Mouse (Mus musculus) spleen, postnatal 36 days (tissue): Measurements from ENCODE around the gene Supt20.
"Not testable (repeated sequence)": the region's sequence is repeated elsewhere in the genome, so short reads cannot be mapped to it uniquely, and the experiment has no call there.

Source experiments
- DNase-seq, 2 experiments: peaks; one replicate each; pipeline ENCODE4 v3.0.0; 2022; ENCODE audit warnings: low spot score in 2 of 2, mixed read lengths in 1 of 2

The Supt20 gene

DNA sequence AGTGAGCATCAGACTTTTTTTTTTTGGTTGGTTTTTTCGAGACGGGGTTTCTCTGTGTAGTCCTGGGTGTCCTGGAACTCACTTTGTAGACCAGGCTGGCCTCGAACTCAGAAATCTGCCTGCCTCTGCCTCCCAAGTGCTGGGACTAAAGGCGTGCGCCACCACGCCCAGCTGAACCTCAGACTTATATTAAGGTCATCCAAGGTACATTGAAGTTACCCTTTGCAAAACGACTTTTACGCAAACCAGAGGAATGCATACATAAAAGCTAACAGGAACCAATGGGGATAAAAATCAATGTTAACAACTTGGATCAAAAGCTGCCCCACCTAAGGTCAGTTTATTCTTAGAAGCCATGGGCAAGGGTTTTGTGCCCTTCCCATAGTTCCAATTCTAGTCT lies 11.5 kb downstream of the Supt20 start:
- DNase-seq: not testable (repeated sequence)

DNA sequence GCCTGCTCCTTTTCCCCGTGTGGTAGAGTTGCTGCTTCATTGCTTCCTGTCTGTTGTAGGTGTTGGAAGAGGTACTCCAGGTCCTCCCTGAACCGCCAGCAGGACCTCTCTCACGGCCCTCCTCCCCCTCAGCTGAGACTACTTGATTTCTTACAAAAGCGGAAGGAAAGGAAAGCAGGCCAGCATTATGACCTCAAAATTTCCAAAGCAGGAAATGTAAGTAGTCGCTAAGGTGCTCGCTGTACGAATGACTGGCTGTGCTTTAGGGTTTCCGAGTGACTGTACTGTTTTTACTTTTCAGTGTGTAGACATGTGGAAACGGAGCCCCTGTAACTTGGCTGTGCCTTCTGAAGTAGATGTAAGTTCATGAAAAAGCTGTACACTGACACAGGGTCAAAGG lies 16.4 kb downstream of the Supt20 start:
- peak; percentile 60 to 68 for DNase-seq

DNA sequence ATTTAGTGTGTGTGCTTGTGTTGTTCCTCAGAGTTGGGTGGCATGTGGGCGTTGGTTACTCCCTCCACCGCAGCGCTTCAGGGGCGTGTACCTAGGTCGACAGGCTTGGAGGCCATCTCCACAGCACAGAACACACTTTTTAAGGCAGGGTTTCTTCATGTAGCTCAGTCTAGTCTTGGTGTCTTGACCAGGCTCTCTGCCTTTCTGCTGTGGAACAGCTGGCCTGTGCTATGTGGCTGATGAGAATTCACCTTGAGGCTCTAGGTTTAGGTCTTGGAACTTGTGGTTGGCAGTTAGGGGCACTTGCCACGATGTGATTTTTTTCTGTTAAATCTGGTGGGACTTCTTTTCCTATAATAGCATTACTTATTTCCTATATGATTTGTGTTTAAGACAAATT lies 21.6 kb downstream of the Supt20 start, which contains the start of gene Gm21958:
Gm21958 (minus strand) TSS at position 101 of the 400 bp plus-strand sequence.
- DNase-seq: no peak

DNA sequence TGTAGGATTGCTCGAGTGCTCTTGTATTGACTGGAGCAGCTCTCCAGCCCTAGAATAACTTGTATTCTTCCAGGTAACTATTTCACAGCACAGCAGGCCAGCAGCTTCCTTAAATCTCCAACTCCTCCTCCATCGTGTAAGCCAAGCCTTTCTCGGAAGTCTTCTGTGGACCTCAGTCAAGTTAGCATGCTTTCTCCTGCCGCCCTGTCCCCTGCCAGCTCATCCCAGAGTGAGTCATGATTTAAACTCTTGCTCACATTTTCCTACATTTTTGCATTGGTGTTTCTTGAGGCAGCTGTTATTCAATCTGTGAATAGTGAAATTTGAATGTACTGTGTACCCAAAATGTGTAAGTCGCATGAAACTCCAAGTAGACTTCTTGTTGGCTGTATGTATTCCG lies 22.9 kb downstream of the Supt20 start:
- no peak for DNase-seq

DNA sequence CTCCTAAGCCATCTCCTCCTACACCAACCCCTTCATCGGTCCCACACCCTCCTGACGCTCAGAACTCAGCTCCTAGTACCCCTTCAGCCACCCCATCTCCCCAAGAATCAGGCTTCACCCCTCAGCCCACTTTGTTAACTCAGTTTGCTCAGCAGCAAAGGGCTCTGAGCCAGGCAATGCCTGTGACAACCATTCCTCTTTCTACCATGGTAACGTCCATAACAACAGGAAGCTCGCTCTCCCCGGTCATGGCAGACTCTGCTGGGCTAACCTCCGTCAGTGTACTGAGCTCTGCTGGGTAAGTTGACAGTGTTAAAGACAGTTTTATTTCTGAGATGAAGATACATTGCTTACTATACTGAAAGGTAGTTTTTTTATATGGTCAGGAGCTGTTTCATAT lies 24.7 kb downstream of the Supt20 start:
- DNase-seq: no peak

DNA sequence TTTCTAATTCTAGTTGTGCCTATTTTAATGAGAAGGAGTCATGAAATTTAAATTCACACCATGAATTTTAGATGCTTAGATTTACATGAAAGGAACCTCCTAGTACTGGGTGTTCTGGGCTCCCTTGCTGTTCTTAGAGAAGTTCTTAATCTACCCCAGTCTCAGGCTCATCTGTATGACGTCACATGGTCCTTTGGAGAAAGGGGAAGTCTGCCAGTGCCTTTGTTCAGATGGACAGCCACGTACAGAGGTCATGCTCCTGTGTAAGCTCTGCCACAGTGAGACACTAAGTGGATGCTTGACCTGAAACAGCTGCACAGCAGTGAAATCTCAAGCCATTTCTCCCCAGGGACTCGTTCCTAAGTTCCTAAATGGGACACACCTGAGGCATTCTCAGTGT lies 26.3 kb downstream of the Supt20 start:
- DNase-seq: peak in 1 of 2 experiments; percentile 22

DNA sequence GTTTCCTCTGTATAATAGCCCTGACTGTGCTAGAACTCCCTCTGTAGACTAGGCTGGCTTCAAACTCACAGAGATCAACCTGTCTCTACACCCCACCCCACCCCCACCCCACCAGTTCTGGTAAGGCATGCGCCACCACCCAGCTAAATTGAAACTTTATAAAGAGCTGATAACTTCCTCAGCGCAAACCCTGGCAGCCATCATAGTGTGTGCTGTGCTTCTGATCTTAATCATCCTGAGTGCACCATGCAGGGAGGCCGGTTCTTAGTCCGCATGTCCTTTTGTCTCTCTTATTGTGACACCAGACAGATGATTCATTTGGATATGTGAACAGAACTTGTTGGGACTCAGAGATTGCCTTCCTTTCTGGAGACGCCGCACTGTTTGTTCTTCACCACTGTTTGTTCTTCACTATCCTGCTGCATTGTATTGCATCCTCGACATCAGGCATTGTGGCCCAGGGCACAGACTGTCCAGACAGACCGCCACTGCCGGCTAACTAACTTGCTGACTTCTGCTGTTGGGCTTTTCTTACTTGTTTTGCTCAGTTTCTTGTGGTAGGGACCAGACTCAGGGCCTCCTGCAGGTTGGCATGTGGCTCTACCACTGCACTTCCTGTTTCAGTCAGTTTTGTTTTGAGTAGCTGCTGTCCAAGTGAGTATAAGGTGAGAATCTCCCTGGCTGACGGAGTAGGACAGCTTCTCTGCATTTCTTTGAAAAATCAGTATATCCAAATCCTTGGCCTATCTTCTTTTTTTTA lies 31.3 kb downstream of the Supt20 start:
- peak; percentile 61 to 67 for DNase-seq

DNA sequence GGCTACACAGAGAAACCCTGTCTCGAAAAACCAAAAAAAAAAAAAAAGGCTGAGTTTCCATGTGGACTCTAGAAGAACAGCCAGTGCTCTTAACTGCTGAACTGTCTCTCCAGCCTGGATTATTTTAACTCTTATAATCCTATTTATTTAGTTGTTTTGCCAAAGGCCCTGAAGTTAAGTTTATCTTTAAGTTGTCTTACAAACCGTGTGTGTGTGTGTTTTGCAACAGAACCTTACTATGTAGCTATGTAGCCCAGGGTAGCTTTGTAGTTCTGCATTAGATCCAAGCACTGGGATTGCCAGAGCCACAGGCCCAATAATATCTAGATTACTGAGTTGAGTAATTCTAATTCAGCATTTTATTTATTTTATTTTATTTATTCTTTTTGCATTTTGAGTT lies 32.7 kb downstream of the Supt20 start:
- no peak for DNase-seq

DNA sequence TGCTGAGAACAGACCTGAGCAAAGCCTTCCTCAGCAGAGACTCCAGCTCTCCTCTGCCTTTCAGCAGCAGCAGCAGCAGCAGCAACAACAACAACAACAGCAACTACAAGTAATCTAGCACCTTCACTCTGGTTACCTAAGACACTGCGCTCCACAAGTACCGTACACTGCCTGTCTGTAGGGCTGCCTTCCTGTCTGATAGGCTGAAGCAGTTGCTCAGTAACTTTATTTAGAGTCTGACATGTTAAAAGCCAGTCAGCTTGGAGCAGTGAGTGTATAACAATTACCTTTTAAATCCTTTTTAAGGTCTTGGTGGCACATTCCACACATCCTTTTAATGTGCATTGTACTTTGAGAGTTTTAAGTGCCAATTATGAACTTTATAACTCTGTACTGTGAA lies 35.0 kb downstream of the Supt20 start:
- DNase-seq: no peak

DNA sequence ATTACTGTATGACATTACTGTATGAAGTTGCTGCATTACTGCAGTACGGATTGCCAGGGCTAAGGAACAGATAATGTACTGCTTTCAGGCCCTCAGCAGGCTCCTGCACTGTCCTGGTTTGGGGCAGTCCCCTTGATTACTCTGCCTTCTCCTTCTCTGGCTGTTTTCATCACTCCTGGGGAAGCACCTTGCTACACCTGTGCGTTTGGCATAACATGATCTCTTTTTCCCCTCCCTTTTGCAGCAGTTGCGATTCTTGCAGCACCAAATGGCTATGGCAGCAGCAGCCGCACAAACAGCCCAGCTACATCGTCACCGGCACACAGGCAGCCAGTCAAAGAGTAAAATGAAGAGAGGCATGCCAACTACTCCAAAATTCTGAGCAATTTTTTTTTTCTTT lies 35.5 kb downstream of the Supt20 start:
- DNase-seq: no peak

DNA sequence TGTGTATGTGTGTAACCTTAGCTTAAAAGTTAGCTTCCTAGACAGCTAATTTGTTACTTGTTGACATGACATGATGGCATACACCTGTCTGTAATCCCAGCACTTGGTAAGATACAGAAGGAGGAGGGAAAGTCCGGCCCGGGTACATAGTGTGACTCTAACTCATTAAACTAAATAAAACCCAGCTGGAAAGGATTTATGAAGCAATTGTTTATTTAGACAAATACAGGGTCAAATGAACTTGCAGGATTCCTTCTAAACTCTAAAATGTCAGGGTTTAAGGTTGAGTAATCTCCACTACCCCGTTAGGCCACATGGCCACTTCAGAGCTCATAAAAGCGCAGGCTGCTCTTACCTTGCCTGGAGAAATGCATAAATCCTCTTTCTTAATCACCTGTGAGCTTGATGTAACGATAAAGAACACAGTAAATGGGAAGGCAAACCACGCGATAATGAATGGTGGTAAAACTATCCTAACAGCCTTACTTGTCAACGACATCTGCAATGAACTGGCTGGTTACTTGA lies 39.1 kb downstream of the Supt20 start:
- no peak for DNase-seq

DNA sequence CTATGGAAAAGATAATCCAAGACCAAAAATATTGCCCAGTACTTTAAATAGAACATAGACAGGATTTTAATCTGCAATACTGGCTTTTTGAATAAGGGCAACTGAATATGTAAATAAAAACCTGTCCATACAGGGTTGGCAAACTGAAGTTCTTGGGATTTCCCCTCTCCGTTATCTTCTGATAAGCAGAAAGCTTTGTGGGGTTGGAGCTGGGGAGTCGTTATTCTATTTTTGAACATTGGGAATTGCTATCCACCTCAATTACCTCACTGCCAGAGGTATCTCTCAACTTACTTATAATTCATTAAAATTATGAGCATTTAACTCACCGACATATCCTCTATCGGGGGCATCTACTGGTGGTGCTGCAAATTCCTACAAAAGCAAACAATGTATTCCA lies 39.8 kb downstream of the Supt20 start:
- no peak for DNase-seq

DNA sequence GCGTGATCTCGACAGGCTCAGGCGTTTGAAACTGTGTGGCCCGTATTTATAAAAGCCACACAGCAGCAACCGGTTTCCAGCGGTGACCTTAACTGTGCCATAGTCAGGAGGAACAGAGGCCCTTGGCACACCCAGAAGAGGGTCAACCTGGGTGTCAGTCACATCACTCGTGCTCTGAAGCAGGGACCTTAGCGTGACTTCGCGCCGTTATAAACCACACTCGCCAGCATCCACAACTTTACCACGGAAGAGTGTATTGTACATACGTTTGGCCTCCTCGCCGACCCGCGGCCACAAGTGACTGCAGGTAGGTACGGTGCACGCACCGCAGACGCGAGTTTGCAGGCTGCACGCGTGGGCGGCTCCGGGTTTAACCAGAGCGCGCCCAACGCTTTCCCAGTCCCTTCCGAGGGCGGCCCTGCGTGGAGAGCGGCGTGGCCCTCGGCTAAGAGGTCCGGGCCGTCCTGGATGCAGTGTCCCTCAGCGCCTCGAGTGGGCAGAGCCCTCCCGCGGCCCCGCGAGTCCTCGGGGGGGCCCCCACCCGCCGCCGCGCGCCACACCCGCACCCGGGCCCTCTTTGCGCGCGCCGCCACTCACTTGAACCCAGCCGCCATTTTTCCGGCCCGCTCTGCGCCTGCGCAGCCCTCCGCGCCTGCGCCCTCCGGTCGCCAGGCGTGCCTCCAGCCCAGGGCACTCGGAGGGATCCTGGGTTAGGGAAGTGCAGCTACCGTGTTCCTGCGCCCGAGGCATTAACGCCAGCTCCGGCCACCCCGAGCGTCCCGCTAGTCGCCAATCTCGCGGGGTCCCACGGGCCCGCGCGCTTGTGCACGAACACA lies 42.0 kb downstream of the Supt20 start:
- DNase-seq: peak; percentile 88 to 90

DNA sequence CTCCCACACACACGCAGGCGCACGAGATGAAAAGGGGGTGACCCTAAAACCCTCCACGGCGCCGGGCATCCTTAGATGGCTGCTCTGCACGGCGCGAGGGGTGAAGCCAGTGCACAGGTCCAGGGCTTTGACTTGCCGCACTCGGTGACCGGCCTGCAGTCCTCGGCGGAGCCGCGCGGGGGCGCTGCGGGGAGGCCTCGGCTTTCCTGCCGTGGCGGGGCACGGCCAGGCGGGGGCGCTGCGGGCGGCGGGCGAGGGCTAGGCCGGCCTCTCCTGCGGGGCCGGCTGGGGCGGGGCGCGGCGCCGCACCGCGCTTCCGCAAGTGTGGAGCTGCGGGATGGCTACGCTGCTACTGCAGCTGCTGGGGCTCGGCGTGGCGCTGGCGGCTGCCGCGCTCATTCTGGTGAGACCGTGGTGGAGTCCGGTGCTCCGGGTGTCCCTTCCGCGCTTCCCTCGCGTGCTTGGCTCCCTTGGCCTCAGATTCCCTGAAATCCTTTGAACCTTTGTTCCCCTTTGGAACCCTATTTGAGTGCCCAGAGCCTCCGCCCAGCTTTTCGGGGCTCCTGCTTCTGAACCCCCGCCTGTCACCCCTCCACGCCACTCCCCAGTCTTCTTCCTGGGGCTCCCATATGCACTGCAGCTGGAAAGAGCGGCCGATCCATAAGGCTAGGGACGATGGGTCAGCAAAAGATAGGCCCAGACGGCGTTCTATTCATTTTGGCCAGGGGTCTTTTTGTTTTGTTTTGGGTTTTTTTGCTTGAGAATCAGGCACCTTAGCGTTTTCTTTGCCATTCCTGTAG lies 42.8 kb downstream of the Supt20 start, which contains the start of the genes Exosc8 and Alg5:
Exosc8 (minus strand) TSS at position 147 of the 800 bp plus-strand sequence.
Alg5 (plus strand) TSS at position 293 of the 800 bp plus-strand sequence.
- DNase-seq: peak; percentile 85 to 86

DNA sequence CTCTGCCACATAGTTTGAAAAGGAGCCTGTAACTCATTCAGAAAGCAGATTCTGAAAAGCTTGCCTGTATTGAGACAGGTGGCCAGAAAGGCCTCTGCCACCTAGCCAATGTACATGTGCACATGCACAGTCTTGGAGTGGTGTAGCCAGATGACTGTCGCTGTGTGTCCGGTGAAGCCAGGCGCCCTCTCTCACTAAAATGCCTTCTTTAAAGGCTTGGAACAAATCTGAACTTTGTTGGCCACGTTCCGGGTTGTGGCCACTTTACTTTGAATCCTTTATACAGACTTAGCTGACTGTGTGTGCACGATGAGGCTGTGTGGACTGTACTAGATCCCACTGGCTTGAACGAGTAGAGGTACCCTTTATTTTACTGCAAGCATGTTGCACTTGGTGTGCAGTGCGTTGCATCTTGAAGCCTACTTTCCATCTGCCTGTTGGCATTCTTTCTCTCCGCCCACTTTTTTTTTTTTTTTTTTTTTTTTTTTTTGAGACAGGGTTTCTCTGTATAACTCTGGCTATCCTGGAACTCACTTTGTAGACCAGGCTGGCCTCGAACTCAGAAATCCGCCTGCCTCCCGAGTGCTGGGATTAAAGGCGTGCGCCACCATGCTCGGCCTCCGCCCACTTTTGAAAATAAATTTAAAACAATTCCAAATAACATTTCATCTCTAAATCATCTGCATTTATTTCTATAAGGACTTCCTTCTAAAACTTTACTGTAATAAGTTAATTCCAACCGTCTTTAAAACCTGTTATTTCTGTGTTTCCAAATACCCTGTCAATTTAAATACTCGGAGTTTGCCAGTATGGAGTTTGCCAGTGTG lies 43.7 kb downstream of the Supt20 start:
- DNase-seq: no peak

DNA sequence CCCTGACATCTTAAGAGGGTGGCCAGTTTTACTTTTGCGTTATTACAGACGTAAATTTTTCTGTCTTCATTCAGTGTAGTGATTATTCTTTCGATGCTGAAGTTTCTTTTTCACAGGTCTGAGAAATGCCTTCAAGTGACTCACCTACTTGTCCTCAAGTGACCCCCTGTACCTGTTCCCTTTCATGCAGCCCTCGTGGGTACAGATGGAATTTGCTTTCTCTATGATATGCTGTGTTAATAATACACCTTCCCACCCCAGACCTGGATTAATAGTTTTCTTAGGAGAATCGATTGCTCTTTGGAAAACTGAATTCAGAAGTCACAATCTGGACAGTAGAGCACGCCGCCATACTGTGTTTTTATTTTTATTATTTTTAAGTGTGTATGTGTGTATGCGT lies 44.7 kb downstream of the Supt20 start:
- DNase-seq: no peak

DNA sequence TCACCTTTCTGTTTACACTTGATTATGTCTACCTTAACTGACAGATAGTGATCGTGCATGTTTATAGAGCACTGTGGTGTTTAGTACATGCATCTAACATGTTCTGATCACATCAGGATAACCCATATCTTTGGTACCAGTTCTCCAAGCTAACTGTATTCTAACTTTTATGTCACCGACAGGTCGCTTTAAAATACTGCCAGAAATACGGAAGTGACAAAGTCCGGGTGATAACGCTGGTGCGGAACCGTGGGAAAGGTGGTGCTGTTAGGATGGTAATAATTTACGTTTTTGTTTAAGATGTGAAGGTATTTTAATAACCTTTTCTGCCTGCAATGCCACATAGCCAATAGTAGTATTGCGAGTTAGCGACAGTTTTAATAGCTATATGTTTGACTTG lies 49.4 kb downstream of the Supt20 start:
- DNase-seq: no peak

DNA sequence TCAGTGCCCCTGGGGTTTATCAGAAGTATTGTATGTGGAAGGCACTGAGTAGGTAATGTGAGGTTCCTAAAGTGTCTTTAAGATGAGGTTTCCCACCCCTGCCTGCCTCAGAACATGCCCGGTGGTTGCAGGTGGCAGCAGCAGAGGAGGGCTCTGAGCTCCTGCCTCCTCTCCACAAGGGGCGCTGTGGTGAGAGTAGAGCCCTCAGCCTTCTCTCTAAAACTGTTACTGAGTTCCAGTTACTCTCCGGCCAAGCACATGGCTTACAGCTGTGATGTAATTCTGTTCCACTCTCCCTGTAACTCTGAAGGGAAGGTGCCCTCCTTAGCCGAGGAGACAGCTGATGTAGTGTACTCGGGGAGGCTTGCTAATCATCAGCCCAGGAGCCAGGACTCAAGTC lies 53.2 kb downstream of the Supt20 start:
- DNase-seq: no peak

DNA sequence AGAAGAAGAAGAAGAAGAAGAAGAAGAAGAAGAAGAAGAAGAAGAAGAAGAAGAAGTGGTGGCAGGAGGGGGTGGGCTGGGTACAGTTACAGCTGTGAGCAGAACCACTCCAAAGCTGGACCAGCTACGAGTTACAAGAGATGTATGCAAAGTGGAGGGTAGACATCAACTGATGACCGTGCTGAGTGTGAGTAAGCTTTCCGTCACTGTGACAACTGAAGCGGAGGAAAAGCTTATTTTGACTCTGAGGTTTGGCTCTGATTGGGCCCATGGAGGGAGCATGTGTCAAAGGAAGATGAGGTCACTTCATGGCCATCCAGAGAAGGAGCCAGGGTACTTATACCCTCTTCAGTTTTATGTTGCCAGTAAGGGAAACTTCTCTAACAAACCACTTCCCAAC lies 60.8 kb downstream of the Supt20 start:
- no peak for DNase-seq

DNA sequence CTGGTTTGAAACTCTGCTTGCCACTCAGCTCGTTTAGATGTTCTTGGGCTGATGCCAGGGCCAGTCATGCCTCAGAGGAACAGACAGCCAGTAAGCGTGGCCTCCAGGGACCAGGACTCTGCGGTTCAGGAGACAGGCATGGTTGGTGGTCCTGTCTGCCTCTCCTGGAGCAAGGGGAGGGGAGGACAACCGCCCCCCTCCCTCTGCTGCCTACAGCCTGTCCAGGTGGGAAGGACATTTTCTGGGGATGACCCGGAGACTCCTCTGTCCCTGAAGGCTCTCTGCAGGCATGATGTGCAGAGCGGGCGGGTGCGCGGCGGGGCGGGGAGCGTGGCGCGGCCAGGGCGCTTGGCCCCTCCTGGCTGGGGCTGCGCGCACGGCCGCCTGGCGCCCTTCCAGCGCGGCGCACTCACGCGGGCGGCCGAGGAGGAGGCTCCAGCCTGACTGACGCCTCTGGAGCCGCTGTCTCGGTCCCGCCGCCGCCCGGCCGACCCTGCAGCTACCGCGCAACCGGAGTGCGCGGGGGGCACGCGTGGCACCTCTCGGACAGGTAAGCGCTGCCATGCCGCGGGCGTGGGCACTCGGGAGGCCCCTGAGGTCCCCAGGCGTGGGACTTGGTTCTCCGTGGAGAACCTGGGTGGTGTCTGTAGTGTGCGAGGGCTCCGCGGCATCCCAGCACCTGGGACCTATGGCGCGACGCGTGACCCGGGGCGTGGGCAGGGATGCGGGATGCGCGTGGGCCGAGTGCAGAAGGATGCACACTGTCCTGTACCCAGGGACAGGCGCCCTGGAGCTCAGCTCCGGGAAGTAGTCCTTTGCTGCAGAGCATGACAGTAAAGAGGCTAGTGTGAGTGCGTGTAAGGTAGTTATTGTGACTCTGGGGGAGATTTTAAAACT lies 62.8 kb downstream of the Supt20 start, which contains the start of gene Smad9:
Smad9 (plus strand) TSS at position 438 of the 897 bp plus-strand sequence.
- DNase-seq: no peak
